Mouse (Mus musculus): ENCODE data around the gene Tmprss15. TPM values are rescaled to one million over a fixed set of nuclear protein-coding genes. Genes with fewer than 3 reads are reported as not detected.

Gene Tmprss15
- polyA plus RNA-seq (2017; shearing (Covaris generic)): not detected

GRCm38 (mm10) chr16:79090997-79091396 lies at the start of gene Tmprss15:
Gene Tmprss15, minus strand, starts transcription at chr16:79091097.

DNA sequence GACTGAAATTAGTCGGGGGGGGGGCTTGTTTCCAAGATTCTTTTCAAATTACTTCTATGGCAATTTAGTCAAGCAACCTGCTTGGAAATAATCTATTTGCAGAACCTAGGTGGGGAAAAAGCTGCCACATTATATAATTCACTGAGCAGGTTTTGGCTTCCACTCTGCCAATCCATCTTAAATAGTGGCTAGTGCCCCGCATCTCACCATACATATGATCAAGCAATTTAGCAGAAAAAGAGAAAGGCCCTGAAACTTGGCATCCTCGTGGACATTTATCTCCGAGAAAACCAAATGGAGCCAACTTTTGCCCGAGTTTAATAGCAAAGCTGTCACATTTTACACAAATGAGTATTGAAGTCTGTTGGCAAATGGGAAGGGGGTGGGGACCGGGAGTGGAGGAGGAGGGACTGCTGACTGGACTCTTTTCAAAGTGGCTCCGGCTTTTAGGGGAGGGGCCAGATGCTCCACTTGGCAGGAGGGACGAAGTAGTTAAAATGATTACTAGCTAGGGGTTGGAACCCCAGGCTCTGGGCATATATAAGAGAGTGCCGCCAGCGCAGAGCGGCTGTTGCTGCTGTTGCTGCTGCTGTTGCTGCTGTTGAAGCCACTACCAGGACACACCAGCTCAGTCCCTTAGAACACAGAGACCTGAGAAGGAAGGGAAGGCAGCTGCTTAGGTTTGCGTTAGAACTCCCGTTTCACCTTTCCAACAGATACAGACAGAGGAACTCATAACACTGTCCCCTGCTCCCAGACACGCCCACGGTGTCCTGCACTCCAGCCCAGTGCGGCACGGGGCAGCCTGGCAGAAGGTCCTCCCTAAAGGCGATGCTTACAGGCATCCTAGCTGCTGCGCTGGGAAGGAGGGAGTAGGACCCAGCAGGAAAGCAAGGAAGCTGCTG lies 160.3 kb downstream of the Tmprss15 start, which contains the start of gene Chodl:
Chodl (plus strand) TSS at position 567 of the 905 bp plus-strand sequence.

Other genes with a start within 250 kb of the Tmprss15 start
- gene Chodl, start 160.1 kb downstream of the Tmprss15 start, polyA plus RNA-seq (2017; shearing (Covaris generic)): not detected

Measured in CD4-positive, CD25-positive, alpha-beta regulatory T cell, adult 9 weeks (primary cell).